Mouse (Mus musculus) ES-Bruce4 (cell line): Measurements from ENCODE around the gene Plpp1. TPM values are rescaled to one million over a fixed set of nuclear protein-coding genes. Genes with fewer than 3 reads are reported as not detected.

ENCODE experiments used
- H3K27ac ChIP-seq: 2 replicates; pipeline ENCODE4 v1.5.1; 2012; ENCODE audit warnings: low read length, inconsistent platforms; ENCODE audit not compliant: insufficient read depth
- H3K27me3 ChIP-seq: 2 replicates; pipeline ENCODE4 v1.6.1; 2012; ENCODE audit warnings: mild to moderate bottlenecking, low read length, inconsistent platforms; ENCODE audit not compliant: control insufficient read depth, poor library complexity, insufficient read depth, severe bottlenecking
- H3K36me3 ChIP-seq: 2 replicates; pipeline ENCODE4 v1.6.1; 2012; ENCODE audit warnings: inconsistent platforms, mild to moderate bottlenecking, low read length, moderate library complexity; ENCODE audit not compliant: control insufficient read depth, poor library complexity, insufficient read depth, severe bottlenecking
- H3K4me1 ChIP-seq: one replicate; pipeline ENCODE4 v1.8.1; 2011; ENCODE audit warnings: low read length; ENCODE audit not compliant: control insufficient read depth, insufficient read depth
- H3K4me3 ChIP-seq: 2 replicates; pipeline ENCODE4 v1.5.1; 2011; ENCODE audit warnings: low read depth, mild to moderate bottlenecking, low read length
- H3K9ac ChIP-seq: 2 replicates; pipeline ENCODE4 v1.6.1; 2012; ENCODE audit warnings: low read depth, mild to moderate bottlenecking, inconsistent platforms; ENCODE audit not compliant: poor library complexity, severe bottlenecking
- H3K9me3 ChIP-seq: replicated peaks from 2 replicates; pipeline ENCODE4 v1.6.1; 2012; ENCODE audit warnings: mild to moderate bottlenecking, low read length, inconsistent platforms; ENCODE audit not compliant: control insufficient read depth, poor library complexity, insufficient read depth, severe bottlenecking
- CTCF ChIP-seq: IDR thresholded peaks from one replicate; pipeline ENCODE4 v1.8.1; 2011; ENCODE audit warnings: low read depth, low read length
- EP300 ChIP-seq: IDR thresholded peaks from 2 replicates; pipeline ENCODE4 v1.6.1; 2011; ENCODE audit warnings: low read depth, low read length; ENCODE audit not compliant: insufficient read depth
- POLR2A ChIP-seq: IDR thresholded peaks from one replicate; pipeline ENCODE4 v1.8.1; 2011; ENCODE audit warnings: low read length; ENCODE audit not compliant: insufficient read depth
- polyA plus RNA-seq: library from polyadenylated mRNA; stranded (reverse); fragments of >200 nt; gene quantifications from 2 replicates; pipeline ENCODE4 v1.2.4, GENCODE M21; 2011; ENCODE audit warnings: low read depth; ENCODE audit not compliant: missing spikeins, insufficient read depth, insufficient read length

The Plpp1 gene
- polyA plus RNA-seq, 1 experiment = 19.9 TPM

DNA sequence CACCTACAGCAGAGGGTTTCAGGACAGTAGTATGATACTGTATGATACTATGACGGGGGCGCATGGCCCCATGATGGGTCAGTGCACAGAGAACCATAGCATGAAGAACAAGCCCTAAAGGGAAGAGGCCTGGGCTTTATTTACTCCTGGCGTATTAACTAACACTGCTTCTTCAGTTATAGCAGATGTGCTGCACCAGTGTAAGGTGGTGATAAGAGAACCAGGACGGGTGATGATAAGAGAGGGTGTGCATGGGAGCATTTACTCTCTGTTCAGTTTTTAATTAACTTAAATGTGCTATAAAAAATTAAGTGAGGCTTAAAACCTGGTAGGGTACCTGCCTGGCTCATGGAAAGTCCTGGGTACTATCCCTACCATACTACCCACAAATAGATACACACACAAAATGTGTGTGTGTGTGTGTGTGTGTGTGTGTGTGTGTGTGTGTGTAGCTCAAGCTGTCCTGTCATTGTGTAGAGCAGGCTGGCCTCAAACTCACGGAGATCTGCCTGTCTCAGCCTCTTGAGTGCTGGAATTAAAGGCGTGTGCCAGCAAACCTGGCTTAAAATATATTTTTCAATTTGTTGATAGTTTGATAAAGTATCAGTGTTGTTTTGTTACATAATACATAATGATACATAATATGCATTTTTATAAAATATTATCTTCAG is 38.1 kb downstream of the Plpp1 start:
- Histone ChIP-seq H3K27me3 (no peaks in the 10 kb centered on the region), H3K4me3 (no peak overlapping the region), H3K36me3 (no peaks in the 10 kb centered on the region), H3K27ac (no peak overlapping the region), H3K4me1 (no peaks in the 10 kb centered on the region), H3K9ac (no peak overlapping the region), H3K9me3 (no peaks in the 10 kb centered on the region)
- TF ChIP-seq CTCF (no peak), POLR2A (no peak), EP300 (no peak)

DNA sequence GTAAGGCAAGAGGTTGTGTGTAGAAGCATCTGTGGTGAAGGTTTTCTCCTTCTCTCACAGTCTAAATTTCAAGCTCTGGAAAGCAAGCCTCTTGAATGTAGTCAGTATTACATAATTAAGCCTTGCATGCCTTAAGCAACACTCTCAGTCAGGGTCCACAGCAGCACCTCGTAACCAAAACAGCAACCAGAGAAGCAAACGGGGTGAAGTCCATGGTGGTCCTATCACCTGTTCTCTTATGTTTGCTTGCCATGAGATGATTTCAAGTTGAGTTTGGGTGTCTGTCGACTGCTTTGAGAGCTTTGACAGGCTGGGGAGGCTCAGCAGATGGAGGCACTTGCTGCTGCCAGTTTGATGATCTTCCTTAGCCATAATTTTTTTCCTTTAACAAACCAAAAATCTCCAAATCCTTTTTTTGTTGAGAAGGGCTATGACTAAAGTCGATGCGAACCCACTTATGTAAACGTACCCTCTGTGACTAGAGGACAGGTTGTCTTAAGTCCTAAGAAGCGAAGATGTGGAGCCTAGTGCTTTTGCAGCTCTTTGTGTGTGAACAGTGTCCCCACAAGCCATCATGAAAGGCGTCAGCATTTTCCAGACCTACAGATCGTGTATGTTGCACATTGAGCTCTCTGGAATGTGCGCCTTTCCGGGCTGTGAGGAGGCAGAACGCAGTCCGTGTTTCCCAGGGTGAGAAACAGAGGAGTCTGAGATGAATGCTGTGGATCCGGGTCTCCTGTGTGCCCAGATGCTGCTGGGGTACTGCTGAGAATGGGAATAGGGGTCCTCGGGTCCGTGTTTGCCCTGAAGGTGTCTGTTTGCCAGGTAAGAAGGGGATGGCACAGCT is 39.9 kb downstream of the Plpp1 start:
- no peak overlapping the region for H3K4me3 ChIP-seq
- no peaks in the 10 kb centered on the region for H3K4me1 ChIP-seq
- no peak overlapping the region for H3K27ac ChIP-seq
- H3K27me3 ChIP-seq = no peaks in the 10 kb centered on the region
- H3K36me3 ChIP-seq = peaks cover 6% of the 10 kb centered on the region
- peaks cover 7% of the 10 kb centered on the region; the same call in 1 of the 2 replicates for H3K9me3 ChIP-seq
- TF ChIP-seq POLR2A (no peak), CTCF (no peak)
- no peak overlapping the region for H3K9ac ChIP-seq

DNA sequence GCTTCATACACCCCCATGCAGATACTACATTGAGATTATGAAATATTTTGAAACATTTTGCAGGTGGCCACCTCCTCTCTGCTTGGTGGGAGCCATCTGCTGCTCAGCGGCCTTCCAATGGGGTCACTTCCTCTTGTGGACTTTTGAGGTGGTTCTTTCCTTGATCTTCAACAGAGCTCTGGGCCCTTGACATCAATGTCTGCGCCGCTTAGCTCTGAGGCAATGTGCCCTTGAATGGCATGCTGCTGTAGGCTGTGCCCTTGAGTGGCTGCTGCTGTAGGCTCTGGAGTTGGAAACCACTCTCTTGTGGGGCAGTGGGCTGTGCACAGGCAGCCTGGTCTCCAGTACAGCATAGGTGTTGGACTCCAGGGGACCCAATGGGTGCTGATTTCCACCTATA is 45.3 kb downstream of the Plpp1 start:
- peaks cover 6% of the 10 kb centered on the region for H3K36me3 ChIP-seq
- H3K4me1 ChIP-seq = no peaks in the 10 kb centered on the region
- H3K9ac ChIP-seq = no peak overlapping the region
- no peaks in the 10 kb centered on the region for H3K27me3 ChIP-seq
- no peak overlapping the region for H3K4me3 ChIP-seq
- no peak overlapping the region for H3K27ac ChIP-seq
- H3K9me3 ChIP-seq = peaks cover 7% of the 10 kb centered on the region; the same call in 1 of the 2 replicates
- TF ChIP-seq EP300 (no peak), POLR2A (no peak), CTCF (no peak)

DNA sequence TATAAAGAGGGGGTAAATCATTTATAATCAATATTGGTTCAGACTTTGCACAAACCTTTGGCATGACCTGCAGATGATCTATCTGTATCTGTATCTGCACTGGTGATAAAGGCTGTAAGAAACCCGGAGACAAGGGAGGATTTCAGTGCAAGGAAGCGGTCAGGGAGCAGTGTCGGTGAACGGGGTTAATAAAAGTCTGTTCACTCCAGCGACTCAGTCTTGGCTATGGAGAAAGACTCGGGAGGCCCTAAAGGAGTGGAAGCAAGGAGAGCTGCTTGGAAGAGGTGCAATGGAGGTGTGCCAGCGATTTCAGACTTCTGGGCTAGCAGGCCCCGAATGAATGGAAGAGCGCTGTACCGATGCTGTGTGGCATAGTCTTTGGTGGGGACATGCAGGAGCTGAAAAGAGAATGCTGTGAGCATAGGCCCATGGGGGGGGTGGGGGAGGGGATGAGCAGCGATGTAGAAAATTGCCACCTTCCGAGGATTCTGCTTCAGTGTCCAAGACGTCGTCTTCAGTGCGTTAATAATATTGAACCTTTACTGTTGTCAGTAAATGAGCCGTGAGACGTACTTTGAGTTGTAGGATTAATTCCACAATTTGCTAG is 53.2 kb downstream of the Plpp1 start:
- TF ChIP-seq CTCF (no peak), EP300 (no peak), POLR2A (no peak)

DNA sequence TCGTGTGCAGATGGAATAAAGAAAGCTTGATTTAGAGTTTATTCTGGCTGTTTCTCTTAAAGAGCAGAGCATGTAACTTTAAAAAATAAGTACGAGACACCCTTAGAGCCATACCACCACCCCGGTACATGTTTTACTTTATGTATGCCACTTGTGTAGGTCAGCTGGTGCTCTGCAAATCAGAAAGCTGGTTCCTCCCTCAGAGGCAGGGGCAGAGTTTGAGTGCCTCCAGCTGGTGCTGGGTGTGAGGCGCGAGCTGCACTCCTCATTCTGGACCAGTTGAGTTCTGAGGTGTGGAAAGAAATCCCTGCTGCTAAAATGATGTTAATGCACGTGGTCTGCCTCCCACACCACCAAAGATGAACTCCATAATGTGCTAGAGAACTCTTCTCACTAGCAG is 53.8 kb downstream of the Plpp1 start:
- Histone ChIP-seq H3K4me3 (no peak overlapping the region), H3K9me3 (no peaks in the 10 kb centered on the region), H3K9ac (no peak overlapping the region), H3K27me3 (no peaks in the 10 kb centered on the region), H3K4me1 (no peaks in the 10 kb centered on the region), H3K36me3 (no peaks in the 10 kb centered on the region; the same call in 1 of the 2 replicates), H3K27ac (no peak overlapping the region)
- TF ChIP-seq EP300 (no peak), CTCF (no peak), POLR2A (no peak)

More for the DNA sequence above, 53.2 kb downstream of the Plpp1 start:
- Histone ChIP-seq H3K27ac (no peak overlapping the region), H3K27me3 (no peaks in the 10 kb centered on the region), H3K36me3 (no peaks in the 10 kb centered on the region), H3K9ac (no peak overlapping the region), H3K9me3 (no peaks in the 10 kb centered on the region), H3K4me3 (no peak overlapping the region), H3K4me1 (no peaks in the 10 kb centered on the region)

DNA sequence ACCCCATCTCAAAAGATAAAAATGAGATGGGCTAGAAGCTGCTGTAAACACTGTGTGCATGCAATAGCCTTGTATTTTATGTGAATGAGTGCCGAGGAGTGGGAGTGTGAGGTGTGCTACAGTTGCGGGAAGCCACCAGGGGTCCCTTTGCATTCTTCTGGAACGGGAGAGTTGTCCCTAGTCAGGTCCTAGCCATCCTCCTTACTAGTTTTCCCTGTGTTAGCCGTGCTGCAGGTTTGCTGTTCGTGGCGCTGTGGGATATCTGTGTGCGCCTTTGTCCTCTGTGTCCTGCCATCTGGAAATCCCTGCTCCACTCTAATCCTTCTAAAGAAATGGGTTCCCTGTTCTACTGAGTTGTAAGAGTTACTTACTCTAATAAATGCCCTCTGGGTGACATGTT is 57.3 kb downstream of the Plpp1 start:
- no peaks in the 10 kb centered on the region for H3K4me1 ChIP-seq
- H3K9ac ChIP-seq = no peak overlapping the region
- H3K4me3 ChIP-seq = no peak overlapping the region
- TF ChIP-seq CTCF (no peak), EP300 (no peak), POLR2A (no peak)
- no peak overlapping the region for H3K27ac ChIP-seq
- no peaks in the 10 kb centered on the region for H3K27me3 ChIP-seq
- no peaks in the 10 kb centered on the region for H3K9me3 ChIP-seq
- H3K36me3 ChIP-seq = peaks cover 2% of the 10 kb centered on the region; the same call in 1 of the 2 replicates
